Mouse (Mus musculus) liver, embryonic 11.5 days (tissue): ENCODE measurements around the gene Sobp. TPM values are rescaled to one million over a fixed set of nuclear protein-coding genes. Genes with fewer than 3 reads are reported as not detected.

ENCODE experiments used
- ATAC-seq: fragments of 200-750 bp; cut with Nextera tagmentation; replicated peaks from 2 replicates; pipeline ENCODE4 v1.8.0; 2017; ENCODE audit warnings: moderate number of reproducible peaks, mild to moderate bottlenecking, moderate TSS enrichment, moderate library complexity; ENCODE audit not compliant: low FRiP score
- DNase-seq: peaks from one replicate; pipeline ENCODE4 v3.0.0-alpha.2; 2017; ENCODE audit warnings: low spot score
- H3K27ac ChIP-seq: fragments of 300-500 bp; sonication (generic); 2 replicates; pipeline ENCODE4 v1.5.1; 2014; ENCODE audit warnings: mild to moderate bottlenecking, low read depth, low read length, control low read depth
- H3K27me3 ChIP-seq: fragments of 300-500 bp; sonication (generic); replicated peaks from 2 replicates; pipeline ENCODE4 v1.6.1; 2014; ENCODE audit warnings: low read length, mixed read lengths; ENCODE audit not compliant: control insufficient read depth, insufficient read depth
- H3K36me3 ChIP-seq: fragments of 300-500 bp; sonication (generic); 2 replicates; pipeline ENCODE4 v1.6.1; 2014; ENCODE audit warnings: mild to moderate bottlenecking, low read length, moderate library complexity, mixed read lengths; ENCODE audit not compliant: control insufficient read depth, insufficient read depth
- H3K4me1 ChIP-seq: fragments of 300-500 bp; sonication (generic); replicated peaks from 2 replicates; pipeline ENCODE4 v1.6.1; 2014; ENCODE audit warnings: low read length, mixed read lengths; ENCODE audit not compliant: control insufficient read depth, insufficient read depth
- H3K4me2 ChIP-seq: fragments of 300-500 bp; sonication (generic); 2 replicates; pipeline ENCODE4 v1.6.1; 2014; ENCODE audit warnings: mild to moderate bottlenecking, control low read depth, moderate library complexity
- H3K4me3 ChIP-seq: fragments of 300-500 bp; sonication (generic); 2 replicates; pipeline ENCODE4 v1.5.1; 2014; ENCODE audit warnings: low read depth, low read length, control low read depth
- H3K9ac ChIP-seq: fragments of 300-500 bp; sonication (generic); 2 replicates; pipeline ENCODE4 v1.6.1; 2014; ENCODE audit warnings: low read depth, low read length, control low read depth
- H3K9me3 ChIP-seq: fragments of 300-500 bp; sonication (generic); 2 replicates; pipeline ENCODE4 v1.6.1; 2016; ENCODE audit warnings: low read length, inconsistent platforms, mixed read lengths; ENCODE audit not compliant: control insufficient read depth
- WGBS: fragments of 180-500 bp; shearing (Covaris S2); extraction: QIAGEN DNeasy Blood & Tissue Kit; methylation state at CpG from one replicate; pipeline ENCODE4 v1.1.7; 2014; 5-methylcytosine and 5-hydroxymethylcytosine counted together
- polyA plus RNA-seq: library from polyadenylated mRNA; unstranded; fragments of >200 nt; fragmentation: Nextera tagmentation; extraction: Ambion mirVana; gene quantifications from 2 replicates; pipeline ENCODE4 v1.2.1, GENCODE M21; 2014

Sobp gene
- polyA plus RNA-seq, 1 experiment from 2014 or later, result 0.45 TPM

GRCm38 (mm10) chr10:43070893-43071292 is 103.4 kb downstream of the Sobp start:
- Histone ChIP-seq H3K27me3 (no peaks in the 10 kb centered on the region), H3K9me3 (no peaks in the 10 kb centered on the region), H3K4me1 (no peaks in the 10 kb centered on the region), H3K9ac (no peak overlapping the region), H3K27ac (no peak overlapping the region), H3K36me3 (no peaks in the 10 kb centered on the region), H3K4me2 (no peak overlapping the region), H3K4me3 (no peak overlapping the region)
- DNase-seq (no peak), ATAC-seq (no peak)
- 85% methylated on average over 6 of the region's 6 CpGs for WGBS

GRCm38 (mm10) chr10:43065331-43065730 is 109.0 kb downstream of the Sobp start:
- no peak for ATAC-seq
- H3K27me3 ChIP-seq, result no peaks in the 10 kb centered on the region
- no peak overlapping the region for H3K9ac ChIP-seq
- H3K27ac ChIP-seq, result no peak overlapping the region
- WGBS, result 75% methylated on average over 7 of the region's 7 CpGs
- H3K4me3 ChIP-seq, result no peak overlapping the region
- no peaks in the 10 kb centered on the region for H3K9me3 ChIP-seq
- H3K4me1 ChIP-seq, result no peaks in the 10 kb centered on the region
- no peak overlapping the region for H3K4me2 ChIP-seq
- no peak for DNase-seq
- no peaks in the 10 kb centered on the region for H3K36me3 ChIP-seq

- Histone ChIP-seq H3K27ac (no peak overlapping the region), H3K4me3 (no peak overlapping the region), H3K9me3 (no peaks in the 10 kb centered on the region), H3K36me3 (no peaks in the 10 kb centered on the region), H3K9ac (no peak overlapping the region), H3K27me3 (no peaks in the 10 kb centered on the region; the same call in 1 of the 2 replicates), H3K4me1 (no peaks in the 10 kb centered on the region), H3K4me2 (no peak overlapping the region)
- ATAC-seq (no peak), DNase-seq (no peak)
- WGBS, result 87% methylated on average over 11 of the region's 11 CpGs
Observed at GRCm38 (mm10) chr10:43061519-43062105, 112.7 kb downstream of the Sobp start.

- Histone ChIP-seq H3K9ac (no peak overlapping the region), H3K4me2 (no peak overlapping the region), H3K4me1 (no peaks in the 10 kb centered on the region), H3K36me3 (no peaks in the 10 kb centered on the region), H3K4me3 (no peak overlapping the region), H3K9me3 (no peaks in the 10 kb centered on the region), H3K27me3 (no peaks in the 10 kb centered on the region; the same call in 1 of the 2 replicates), H3K27ac (no peak overlapping the region)
- ATAC-seq (no peak), DNase-seq (no peak)
- 89% methylated on average over 2 of the region's 2 CpGs for WGBS
Observed at GRCm38 (mm10) chr10:43055405-43055804, 118.9 kb downstream of the Sobp start.

- ATAC-seq (no peak), DNase-seq (no peak)
- Histone ChIP-seq H3K27ac (no peak overlapping the region), H3K9ac (no peak overlapping the region), H3K4me1 (no peaks in the 10 kb centered on the region), H3K9me3 (no peaks in the 10 kb centered on the region), H3K4me2 (no peak overlapping the region), H3K36me3 (no peaks in the 10 kb centered on the region), H3K4me3 (no peak overlapping the region), H3K27me3 (no peaks in the 10 kb centered on the region; the same call in 1 of the 2 replicates)
- WGBS, result 71% methylated on average over 8 of the region's 8 CpGs
Observed at GRCm38 (mm10) chr10:43054776-43055175, 119.6 kb downstream of the Sobp start.

- Histone ChIP-seq H3K9ac (no peak overlapping the region), H3K4me2 (no peak overlapping the region), H3K27me3 (no peaks in the 10 kb centered on the region; the same call in 1 of the 2 replicates), H3K9me3 (no peaks in the 10 kb centered on the region), H3K4me3 (no peak overlapping the region), H3K4me1 (no peaks in the 10 kb centered on the region), H3K27ac (no peak overlapping the region), H3K36me3 (no peaks in the 10 kb centered on the region)
- DNase-seq (no peak), ATAC-seq (no peak)
- WGBS, result 67% methylated on average over 10 of the region's 10 CpGs
Observed at GRCm38 (mm10) chr10:43053861-43054560, 120.3 kb downstream of the Sobp start.

GRCm38 (mm10) chr10:43052462-43052861 is 121.9 kb downstream of the Sobp start:
- Histone ChIP-seq H3K4me3 (no peak overlapping the region), H3K27me3 (no peaks in the 10 kb centered on the region), H3K36me3 (no peaks in the 10 kb centered on the region), H3K27ac (no peak overlapping the region), H3K9me3 (no peaks in the 10 kb centered on the region), H3K4me2 (no peak overlapping the region), H3K4me1 (no peaks in the 10 kb centered on the region), H3K9ac (no peak overlapping the region)
- DNase-seq (no peak), ATAC-seq (no peak)
- 47% methylated on average over 5 of the region's 5 CpGs for WGBS

GRCm38 (mm10) chr10:43047804-43048348 is 126.5 kb downstream of the Sobp start:
- no peak overlapping the region for H3K27ac ChIP-seq

More at GRCm38 (mm10) chr10:43047804-43048348, 126.5 kb downstream of the Sobp start:
- Histone ChIP-seq H3K4me3 (no peak overlapping the region), H3K36me3 (no peaks in the 10 kb centered on the region), H3K4me2 (no peak overlapping the region), H3K9ac (no peak overlapping the region), H3K4me1 (no peaks in the 10 kb centered on the region; the same call in 1 of the 2 replicates), H3K9me3 (no peaks in the 10 kb centered on the region), H3K27me3 (no peaks in the 10 kb centered on the region)
- WGBS, result 73% methylated on average over 6 of the region's 6 CpGs
- ATAC-seq (no peak), DNase-seq (no peak)
